Mouse (Mus musculus): ENCODE measurements at regions not wholly inside any gene's neighbourhood (a gene's known extent, or its start where the extent isn't known, plus 50 kb on each side); places are given as distances from the start of the nearest gene placed in this dataset.

DNA sequence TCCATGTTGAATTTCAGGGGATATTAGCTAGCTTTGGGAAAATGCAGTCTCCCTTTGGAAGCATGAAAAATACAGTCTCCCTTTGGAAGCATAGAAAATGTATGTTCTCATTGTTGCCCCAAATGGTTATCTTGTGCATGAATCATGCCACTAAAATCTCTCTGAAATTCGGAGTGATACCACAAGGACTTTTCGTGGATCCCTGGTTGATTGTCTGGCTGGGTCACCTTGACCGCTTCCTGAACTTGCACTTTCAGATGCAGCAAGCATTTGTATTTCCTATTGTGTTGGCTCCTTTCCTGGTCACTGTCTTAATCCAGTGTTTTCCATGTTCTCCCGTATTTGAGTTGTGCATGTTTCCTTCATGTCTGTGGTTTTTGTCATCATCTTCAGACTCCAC is 986.6 kb downstream of the Ttll7 start:
- TF ChIP-seq CTCF (IDR thresholded peaks at IDR 0.05; ENCODE audit: borderline replicate concordance, insufficient read depth, low read length) (no peak), POLR2A (IDR thresholded peaks at IDR 0.05; ENCODE audit: low read depth, low read length) (no peak)
- no peak overlapping the region for H3K27ac ChIP-seq (ENCODE audit: insufficient read depth, low read length)
- H3K4me3 ChIP-seq (ENCODE audit: insufficient read depth, low read length) = no peak overlapping the region
- H3K4me1 ChIP-seq (ENCODE audit: control insufficient read depth, insufficient read depth, low read length) = no peaks in the 10 kb centered on the region

DNA sequence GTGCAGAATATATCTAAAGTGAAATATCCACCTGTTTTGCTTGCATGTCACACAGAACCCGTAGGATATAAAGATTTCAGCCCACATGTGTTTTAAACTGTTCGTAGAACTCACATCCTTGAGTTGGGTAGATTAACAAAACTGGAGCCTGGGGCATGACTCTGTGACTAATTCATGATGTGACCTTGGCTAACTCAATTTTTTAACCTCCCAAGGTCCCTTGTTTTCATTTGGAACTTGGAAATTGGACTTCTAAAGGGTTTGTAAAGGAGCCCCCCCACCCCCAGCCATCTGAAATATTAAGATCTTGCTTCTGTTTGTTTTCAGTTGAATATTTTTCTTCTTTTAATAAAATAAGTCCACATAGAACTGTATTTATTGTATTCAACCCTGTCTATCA is 983.5 kb downstream of the Ttll7 start:
- no peaks in the 10 kb centered on the region for H3K4me1 ChIP-seq (ENCODE audit: control insufficient read depth, insufficient read depth, low read length)
- no peak overlapping the region for H3K4me3 ChIP-seq (ENCODE audit: insufficient read depth, low read length)
- no peak for TF ChIP-seq POLR2A (IDR thresholded peaks at IDR 0.05; ENCODE audit: low read depth, low read length)
- TF ChIP-seq CTCF (IDR thresholded peaks at IDR 0.05; ENCODE audit: borderline replicate concordance, insufficient read depth, low read length) = no peak
- H3K27ac ChIP-seq (ENCODE audit: insufficient read depth, low read length) = no peak overlapping the region

DNA sequence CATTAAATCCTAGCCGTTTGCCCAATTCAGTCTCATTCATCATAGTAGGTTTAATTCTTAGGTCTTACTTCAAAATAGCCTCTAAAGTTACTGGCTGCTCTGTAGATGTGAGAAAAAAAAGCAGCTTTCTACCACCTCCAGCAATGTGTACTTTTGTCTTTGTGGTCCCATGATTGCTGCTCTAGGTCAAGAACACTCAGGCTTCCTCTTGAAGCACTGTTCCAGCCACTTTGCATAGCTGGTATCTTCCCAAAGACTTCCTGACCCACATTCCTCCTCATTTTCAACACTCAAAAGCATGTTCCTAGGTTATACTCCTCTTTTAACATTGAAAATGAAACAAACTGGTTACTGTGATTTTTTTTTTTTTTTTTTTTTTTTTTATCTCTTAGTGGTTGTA is 973.2 kb downstream of the Ttll7 start:
- no peak for TF ChIP-seq CTCF (IDR thresholded peaks at IDR 0.05; ENCODE audit: borderline replicate concordance, insufficient read depth, low read length)
- TF ChIP-seq POLR2A (IDR thresholded peaks at IDR 0.05; ENCODE audit: low read depth, low read length) = no peak

DNA sequence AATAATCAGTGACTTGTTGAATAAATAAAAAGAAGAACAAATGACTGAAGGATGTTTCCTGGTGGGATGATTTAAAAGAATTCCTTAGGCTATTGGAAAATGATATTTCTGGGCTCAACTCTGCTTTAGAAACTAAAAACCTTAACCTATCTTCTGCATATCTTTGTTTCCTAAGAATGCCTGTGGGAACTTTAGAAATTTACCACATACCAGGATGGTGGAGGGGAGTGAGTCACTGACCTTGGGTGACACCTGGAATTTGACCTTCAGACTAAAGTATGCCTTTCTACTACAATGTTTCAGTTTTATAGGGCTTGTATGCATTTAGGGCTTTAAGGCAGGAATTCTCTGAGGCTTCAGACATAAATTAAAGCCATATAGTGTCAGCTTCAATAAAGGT is 972.3 kb downstream of the Ttll7 start:
- TF ChIP-seq CTCF (IDR thresholded peaks at IDR 0.05; ENCODE audit: borderline replicate concordance, insufficient read depth, low read length) (no peak), POLR2A (IDR thresholded peaks at IDR 0.05; ENCODE audit: low read depth, low read length) (no peak)
- Histone ChIP-seq H3K27ac (ENCODE audit: insufficient read depth, low read length) (peak overlapping the region; percentile 57; the same call in 1 of the 2 replicates), H3K4me3 (ENCODE audit: insufficient read depth, low read length) (no peak overlapping the region), H3K4me1 (ENCODE audit: control insufficient read depth, insufficient read depth, low read length) (peaks cover 2% of the 10 kb centered on the region)

More for the DNA sequence above, 973.2 kb downstream of the Ttll7 start:
- Histone ChIP-seq H3K4me3 (ENCODE audit: insufficient read depth, low read length) (no peak overlapping the region), H3K27ac (ENCODE audit: insufficient read depth, low read length) (no peak overlapping the region), H3K4me1 (ENCODE audit: control insufficient read depth, insufficient read depth, low read length) (peaks cover 2% of the 10 kb centered on the region)

DNA sequence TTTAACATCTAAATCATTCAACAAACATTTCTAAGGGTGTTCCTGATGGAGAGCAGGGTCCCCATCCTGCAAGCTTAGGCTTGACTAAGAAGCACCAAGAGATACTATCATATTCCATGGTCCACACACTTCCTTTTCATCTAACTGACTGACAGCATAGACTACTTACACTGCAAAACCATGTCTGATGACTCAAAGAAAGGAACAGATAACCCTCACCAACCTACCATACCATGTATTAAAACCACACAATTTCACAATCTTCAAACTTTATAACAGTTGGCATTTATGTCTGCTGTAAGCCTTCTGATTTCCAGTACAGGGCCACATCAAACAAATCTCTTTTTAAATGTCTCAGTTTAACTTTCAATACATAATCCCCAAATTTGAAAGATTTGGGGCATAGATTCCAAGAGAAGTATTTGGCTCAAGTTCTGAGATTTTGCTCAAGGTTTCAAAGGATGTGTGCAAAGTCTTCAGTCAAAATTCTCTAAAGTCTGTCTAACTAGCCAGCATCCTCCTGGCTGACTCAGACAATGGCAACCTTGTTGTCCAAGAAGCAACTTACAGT is 962.0 kb downstream of the Ttll7 start:
- Histone ChIP-seq H3K4me1 (ENCODE audit: control insufficient read depth, insufficient read depth, low read length) (no peaks in the 10 kb centered on the region), H3K27ac (ENCODE audit: insufficient read depth, low read length) (no peak overlapping the region), H3K4me3 (ENCODE audit: insufficient read depth, low read length) (no peak overlapping the region)
- TF ChIP-seq POLR2A (IDR thresholded peaks at IDR 0.05; ENCODE audit: low read depth, low read length) = no peak
- TF ChIP-seq CTCF (IDR thresholded peaks at IDR 0.05; ENCODE audit: borderline replicate concordance, insufficient read depth, low read length) = no peak

DNA sequence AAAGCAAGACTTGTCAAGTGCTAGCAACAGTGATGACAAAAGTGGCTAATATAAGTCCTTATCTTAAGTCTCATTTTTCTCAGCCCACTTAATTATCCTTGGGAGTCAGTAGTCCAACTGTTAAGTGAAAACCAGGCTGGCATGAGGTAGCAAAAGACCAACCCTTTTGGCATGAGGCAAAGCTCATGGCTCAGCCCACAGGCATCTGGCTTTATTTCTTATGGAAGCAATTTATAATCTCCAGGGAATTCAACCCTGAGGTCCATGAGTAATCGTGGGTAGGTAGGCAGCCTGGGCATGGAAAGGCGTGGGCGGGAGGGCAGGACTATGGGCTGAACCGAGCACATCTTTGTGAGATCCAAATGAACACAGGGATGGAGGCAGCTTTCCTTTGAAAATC is 950.4 kb downstream of the Ttll7 start:
- TF ChIP-seq CTCF (IDR thresholded peaks at IDR 0.05; ENCODE audit: borderline replicate concordance, insufficient read depth, low read length) (no peak), POLR2A (IDR thresholded peaks at IDR 0.05; ENCODE audit: low read depth, low read length) (no peak)
- Histone ChIP-seq H3K27ac (ENCODE audit: insufficient read depth, low read length) (peak overlapping the region; percentile 8; the same call in 1 of the 2 replicates), H3K4me1 (ENCODE audit: control insufficient read depth, insufficient read depth, low read length) (peaks cover 5% of the 10 kb centered on the region), H3K4me3 (ENCODE audit: insufficient read depth, low read length) (no peak overlapping the region)

DNA sequence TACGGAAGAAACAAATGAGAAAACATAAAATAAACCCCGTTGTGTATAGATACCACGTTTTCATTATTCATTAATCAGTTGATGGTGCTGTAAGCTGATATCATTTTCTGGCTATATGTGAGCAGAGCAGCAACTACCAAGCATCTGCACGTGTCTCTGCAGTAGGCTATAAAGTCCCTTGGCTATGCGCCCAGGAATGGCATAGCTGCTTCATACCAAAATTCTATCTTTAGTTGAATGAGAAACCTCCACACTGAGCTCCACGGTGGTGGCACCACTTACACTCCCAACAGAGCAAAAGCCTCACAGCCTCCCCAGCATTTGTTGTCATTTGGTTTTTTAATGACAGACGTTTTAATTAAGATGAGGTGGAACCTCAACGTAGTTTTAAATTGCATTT is 944.4 kb downstream of the Ttll7 start:
- H3K4me3 ChIP-seq (ENCODE audit: insufficient read depth, low read length) = no peak overlapping the region
- no peaks in the 10 kb centered on the region for H3K4me1 ChIP-seq (ENCODE audit: control insufficient read depth, insufficient read depth, low read length)
- no peak overlapping the region for H3K27ac ChIP-seq (ENCODE audit: insufficient read depth, low read length)
- TF ChIP-seq CTCF (IDR thresholded peaks at IDR 0.05; ENCODE audit: borderline replicate concordance, insufficient read depth, low read length) = no peak
- no peak for TF ChIP-seq POLR2A (IDR thresholded peaks at IDR 0.05; ENCODE audit: low read depth, low read length)

DNA sequence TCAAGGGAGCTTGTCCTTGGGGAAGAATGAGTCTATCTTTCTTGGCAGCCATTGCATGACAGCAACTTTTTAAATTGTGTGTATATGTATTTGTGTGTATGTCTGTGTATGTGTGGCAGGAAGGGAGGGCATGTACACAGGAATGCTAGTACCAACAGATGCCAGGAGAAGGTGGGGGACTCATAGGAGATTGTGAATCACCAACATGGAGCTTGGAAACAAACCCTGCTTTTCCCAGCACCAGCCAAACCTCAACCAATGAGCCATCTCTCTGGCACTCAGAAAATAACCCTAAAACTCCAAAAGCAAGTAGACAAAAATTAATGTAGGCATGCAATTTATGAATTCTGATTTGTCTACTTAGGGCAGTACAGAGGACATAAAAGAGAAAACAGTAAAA is 942.9 kb downstream of the Ttll7 start:
- Histone ChIP-seq H3K4me1 (ENCODE audit: control insufficient read depth, insufficient read depth, low read length) (no peaks in the 10 kb centered on the region), H3K27ac (ENCODE audit: insufficient read depth, low read length) (no peak overlapping the region), H3K4me3 (ENCODE audit: insufficient read depth, low read length) (no peak overlapping the region)
- TF ChIP-seq POLR2A (IDR thresholded peaks at IDR 0.05; ENCODE audit: low read depth, low read length) = no peak
- no peak for TF ChIP-seq CTCF (IDR thresholded peaks at IDR 0.05; ENCODE audit: borderline replicate concordance, insufficient read depth, low read length)

DNA sequence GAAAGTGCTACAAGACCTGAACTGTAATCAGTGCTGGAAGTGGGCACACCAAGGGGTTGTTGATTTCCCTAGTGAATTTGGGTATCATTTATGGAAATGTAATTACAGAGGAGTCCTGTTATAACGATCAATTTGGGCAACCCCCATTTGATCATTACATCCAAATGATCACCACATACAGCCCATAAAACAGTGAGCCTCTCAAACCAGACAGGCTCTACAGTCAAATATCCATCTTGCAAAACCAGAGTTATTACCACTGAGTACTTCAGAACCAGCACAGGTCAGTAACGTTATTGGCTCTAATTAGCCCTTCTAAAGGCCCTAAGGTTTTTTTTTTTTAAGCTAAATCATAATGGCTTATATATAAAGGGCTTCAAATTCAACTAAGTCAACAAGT is 934.4 kb downstream of the Ttll7 start:
- no peak for TF ChIP-seq POLR2A (IDR thresholded peaks at IDR 0.05; ENCODE audit: low read depth, low read length)
- TF ChIP-seq CTCF (IDR thresholded peaks at IDR 0.05; ENCODE audit: borderline replicate concordance, insufficient read depth, low read length) = no peak

DNA sequence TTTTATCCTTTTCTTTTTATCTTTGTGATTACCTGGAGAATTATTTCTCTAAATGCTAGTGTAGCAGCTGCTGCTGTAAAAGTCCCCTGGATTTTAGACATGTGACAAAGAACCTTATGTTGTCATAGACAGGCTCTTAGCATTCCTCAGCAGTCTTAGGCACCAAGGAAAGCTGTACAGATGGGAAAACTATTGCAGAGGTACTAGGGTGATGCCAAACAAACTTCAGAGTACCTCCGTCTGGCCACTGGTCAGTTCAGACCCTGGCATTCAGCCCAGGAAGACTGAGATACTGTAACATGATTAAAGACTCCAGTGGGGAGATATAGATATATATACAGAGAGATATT is 898.6 kb downstream of the Ttll7 start:
- TF ChIP-seq CTCF (IDR thresholded peaks at IDR 0.05; ENCODE audit: borderline replicate concordance, insufficient read depth, low read length) (no peak), POLR2A (IDR thresholded peaks at IDR 0.05; ENCODE audit: low read depth, low read length) (no peak)
- Histone ChIP-seq H3K4me1 (ENCODE audit: control insufficient read depth, insufficient read depth, low read length) (peaks cover 2% of the 10 kb centered on the region; the same call in 1 of the 2 replicates), H3K4me3 (ENCODE audit: insufficient read depth, low read length) (no peak overlapping the region), H3K27ac (ENCODE audit: insufficient read depth, low read length) (no peak overlapping the region)

More for the DNA sequence above, 934.4 kb downstream of the Ttll7 start:
- no peak overlapping the region for H3K27ac ChIP-seq (ENCODE audit: insufficient read depth, low read length)
- H3K4me3 ChIP-seq (ENCODE audit: insufficient read depth, low read length) = no peak overlapping the region
- H3K4me1 ChIP-seq (ENCODE audit: control insufficient read depth, insufficient read depth, low read length) = no peaks in the 10 kb centered on the region

All from embryonic fibroblast, embryonic 13.5 days (primary cell).